Mouse (Mus musculus) testis, adult 2 months (tissue): Measurements from ENCODE around the gene Ccdc103. TPM values are rescaled to one million over a fixed set of nuclear protein-coding genes. Genes with fewer than 3 reads are reported as not detected.

Experiments used
- H3K27ac ChIP-seq: fragments of 200-500 bp; 2 replicates; pipeline ENCODE4 v1.5.1; 2012; ENCODE audit warnings: low read depth, low read length; ENCODE audit not compliant: control insufficient read depth, insufficient read depth
- H3K27me3 ChIP-seq: fragments of 200-500 bp; 2 replicates; pipeline ENCODE4 v1.6.1; 2012; ENCODE audit warnings: mild to moderate bottlenecking, low read length, moderate library complexity; ENCODE audit not compliant: control insufficient read depth, insufficient read depth
- H3K36me3 ChIP-seq: fragments of 200-500 bp; 2 replicates; pipeline ENCODE4 v1.6.1; 2012; ENCODE audit warnings: mild to moderate bottlenecking, low read length; ENCODE audit not compliant: control insufficient read depth, insufficient read depth
- H3K4me1 ChIP-seq: fragments of 200-500 bp; 2 replicates; pipeline ENCODE4 v1.6.1; 2012; ENCODE audit warnings: low read length; ENCODE audit not compliant: control insufficient read depth, insufficient read depth
- H3K4me3 ChIP-seq: fragments of 200-500 bp; 2 replicates; pipeline ENCODE4 v1.5.1; 2012; ENCODE audit warnings: low read depth, mild to moderate bottlenecking, low read length, moderate library complexity, mixed read lengths; ENCODE audit not compliant: control insufficient read depth
- CTCF ChIP-seq: fragments of 200-500 bp; IDR thresholded peaks from 2 replicates; pipeline ENCODE4 v1.5.1; 2012; ENCODE audit warnings: low read depth, mild to moderate bottlenecking, inconsistent platforms, low read length, moderate library complexity; ENCODE audit not compliant: control insufficient read depth, insufficient read depth, insufficient replicate concordance
- POLR2A ChIP-seq: fragments of 200-500 bp; IDR thresholded peaks from 2 replicates; pipeline ENCODE4 v1.6.1; 2012; ENCODE audit warnings: low read depth, mild to moderate bottlenecking, inconsistent platforms, low read length, moderate library complexity; ENCODE audit not compliant: control insufficient read depth
- polyA plus RNA-seq: library from polyadenylated mRNA; depleted of rRNA; stranded (reverse); fragments of >200 nt; gene quantifications from 2 replicates; pipeline ENCODE4 v1.2.3, GENCODE M21; 2012

Gene Ccdc103
- polyA plus RNA-seq, 1 experiment = 19.8 TPM

DNA sequence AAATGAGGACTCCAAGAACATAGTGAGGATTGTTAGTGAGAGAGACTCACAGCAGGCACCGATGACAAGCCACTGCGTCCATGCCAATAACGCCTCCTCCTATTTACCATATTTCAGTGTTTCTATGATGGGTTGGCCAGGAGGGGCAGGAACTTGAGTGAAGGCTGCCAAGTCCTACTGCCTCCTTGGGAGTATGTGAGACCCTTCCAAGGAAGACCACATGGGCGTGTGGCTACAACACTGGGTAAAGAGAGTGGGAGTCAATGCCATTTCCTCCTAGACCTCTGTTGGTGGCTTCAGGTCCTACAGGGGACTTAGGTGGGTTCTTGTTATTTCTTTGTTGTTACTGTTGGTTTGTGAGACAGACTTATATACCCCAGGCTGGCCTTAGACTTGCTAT lies 20.2 kb downstream of the Ccdc103 start:
- Histone ChIP-seq H3K27me3 (no peaks in the 10 kb centered on the region), H3K36me3 (no peaks in the 10 kb centered on the region), H3K27ac (no peak overlapping the region), H3K4me1 (0 out of 2 replicates have a peak, but pooled peaks cover 2% of the 10 kb centered on the region), H3K4me3 (no peak overlapping the region)
- TF ChIP-seq CTCF = no peak

GRCm38 (mm10) chr11:102902107-102902506 lies 21.1 kb downstream of the Ccdc103 start:
- no peaks in the 10 kb centered on the region for H3K36me3 ChIP-seq
- no peak overlapping the region for H3K4me3 ChIP-seq
- no peak overlapping the region for H3K27ac ChIP-seq
- no peak for TF ChIP-seq CTCF
- TF ChIP-seq POLR2A = no peak
- H3K27me3 ChIP-seq = no peaks in the 10 kb centered on the region
- H3K4me1 ChIP-seq = no peaks in the 10 kb centered on the region

GRCm38 (mm10) chr11:102903654-102904053 lies 22.6 kb downstream of the Ccdc103 start:
- Histone ChIP-seq H3K4me1 (no peaks in the 10 kb centered on the region), H3K27me3 (no peaks in the 10 kb centered on the region), H3K36me3 (peaks cover 2% of the 10 kb centered on the region; the same call in 1 of the 2 replicates), H3K27ac (no peak overlapping the region), H3K4me3 (no peak overlapping the region)
- TF ChIP-seq CTCF (no peak), POLR2A (no peak)

DNA sequence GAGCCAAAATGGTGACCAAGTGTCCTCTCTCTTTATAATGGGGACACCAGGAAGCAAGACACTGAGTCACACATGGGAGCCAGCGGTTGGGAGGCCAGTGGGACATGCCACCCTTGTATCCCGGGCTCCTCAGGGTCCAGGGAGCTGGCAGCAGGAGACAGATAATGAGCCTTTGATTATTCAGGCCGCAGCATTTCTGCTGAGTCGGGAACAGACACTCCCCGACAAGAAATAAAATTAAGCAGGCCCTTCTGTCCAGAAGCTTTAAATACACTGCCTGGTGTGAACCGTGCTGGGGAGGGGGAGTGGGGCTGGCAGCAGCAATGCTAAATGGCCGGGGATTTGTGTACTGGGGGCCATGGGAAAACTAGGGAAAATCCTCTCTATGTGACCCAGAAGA lies 30.4 kb downstream of the Ccdc103 start:
- H3K27ac ChIP-seq = no peak overlapping the region
- H3K4me1 ChIP-seq = no peaks in the 10 kb centered on the region
- H3K4me3 ChIP-seq = no peak overlapping the region
- peaks cover 3% of the 10 kb centered on the region for H3K36me3 ChIP-seq
- H3K27me3 ChIP-seq = no peaks in the 10 kb centered on the region
- TF ChIP-seq POLR2A (no peak), CTCF (no peak)

- Histone ChIP-seq H3K27ac (no peak overlapping the region), H3K4me3 (no peak overlapping the region), H3K36me3 (no peaks in the 10 kb centered on the region; the same call in 1 of the 2 replicates), H3K27me3 (no peaks in the 10 kb centered on the region), H3K4me1 (no peaks in the 10 kb centered on the region)
- TF ChIP-seq POLR2A (no peak), CTCF (no peak)
Observed at GRCm38 (mm10) chr11:102915380-102915779, 34.4 kb downstream of the Ccdc103 start.

GRCm38 (mm10) chr11:102918077-102918476 lies 37.1 kb downstream of the Ccdc103 start:
- no peak overlapping the region for H3K27ac ChIP-seq
- no peak for TF ChIP-seq CTCF
- TF ChIP-seq POLR2A = no peak
- H3K4me3 ChIP-seq = no peak overlapping the region
- no peaks in the 10 kb centered on the region; the same call in 1 of the 2 replicates for H3K36me3 ChIP-seq
- H3K27me3 ChIP-seq = no peaks in the 10 kb centered on the region
- no peaks in the 10 kb centered on the region for H3K4me1 ChIP-seq

GRCm38 (mm10) chr11:102921491-102921890 lies 40.5 kb downstream of the Ccdc103 start:
- TF ChIP-seq CTCF (no peak), POLR2A (no peak)
- H3K36me3 ChIP-seq = no peaks in the 10 kb centered on the region
- no peak overlapping the region for H3K4me3 ChIP-seq
- H3K4me1 ChIP-seq = peaks cover 3% of the 10 kb centered on the region; the same call in 1 of the 2 replicates
- H3K27me3 ChIP-seq = no peaks in the 10 kb centered on the region
- H3K27ac ChIP-seq = no peak overlapping the region

GRCm38 (mm10) chr11:102924557-102925350 lies 43.8 kb downstream of the Ccdc103 start, which contains the start of gene Kif18b:
Gene Kif18b, minus strand, starts transcription at chr11:102925124.
- TF ChIP-seq CTCF (no peak), POLR2A (peak; percentile 33; the same call in 1 of the 2 replicates)
- H3K4me1 ChIP-seq = peaks cover 3% of the 10 kb centered on the region; the same call in 1 of the 2 replicates
- no peaks in the 10 kb centered on the region for H3K27me3 ChIP-seq
- H3K27ac ChIP-seq = peak within 1 kb of the TSS; percentile 85
- H3K4me3 ChIP-seq = peak within 1 kb of the TSS; percentile 89
- H3K36me3 ChIP-seq = no peaks in the 10 kb centered on the region
